Mouse (Mus musculus) thymus, adult 2 months (tissue): ENCODE measurements around the gene Gbe1.

ENCODE experiments used
- CTCF ChIP-seq: fragments of 200-500 bp; IDR thresholded peaks from 2 replicates; pipeline ENCODE4 v1.5.1; 2012; ENCODE audit warnings: mild to moderate bottlenecking, control low read depth, low read length, moderate library complexity, borderline replicate concordance; ENCODE audit not compliant: control insufficient read depth, poor library complexity, insufficient read depth; ENCODE audit errors: extremely low read depth
- POLR2A ChIP-seq: fragments of 200-500 bp; IDR thresholded peaks from 2 replicates; pipeline ENCODE4 v1.6.1; 2012; ENCODE audit warnings: mild to moderate bottlenecking, low read length, control low read depth, moderate library complexity; ENCODE audit not compliant: control insufficient read depth, poor library complexity, insufficient read depth; ENCODE audit errors: extremely low read depth

DNA sequence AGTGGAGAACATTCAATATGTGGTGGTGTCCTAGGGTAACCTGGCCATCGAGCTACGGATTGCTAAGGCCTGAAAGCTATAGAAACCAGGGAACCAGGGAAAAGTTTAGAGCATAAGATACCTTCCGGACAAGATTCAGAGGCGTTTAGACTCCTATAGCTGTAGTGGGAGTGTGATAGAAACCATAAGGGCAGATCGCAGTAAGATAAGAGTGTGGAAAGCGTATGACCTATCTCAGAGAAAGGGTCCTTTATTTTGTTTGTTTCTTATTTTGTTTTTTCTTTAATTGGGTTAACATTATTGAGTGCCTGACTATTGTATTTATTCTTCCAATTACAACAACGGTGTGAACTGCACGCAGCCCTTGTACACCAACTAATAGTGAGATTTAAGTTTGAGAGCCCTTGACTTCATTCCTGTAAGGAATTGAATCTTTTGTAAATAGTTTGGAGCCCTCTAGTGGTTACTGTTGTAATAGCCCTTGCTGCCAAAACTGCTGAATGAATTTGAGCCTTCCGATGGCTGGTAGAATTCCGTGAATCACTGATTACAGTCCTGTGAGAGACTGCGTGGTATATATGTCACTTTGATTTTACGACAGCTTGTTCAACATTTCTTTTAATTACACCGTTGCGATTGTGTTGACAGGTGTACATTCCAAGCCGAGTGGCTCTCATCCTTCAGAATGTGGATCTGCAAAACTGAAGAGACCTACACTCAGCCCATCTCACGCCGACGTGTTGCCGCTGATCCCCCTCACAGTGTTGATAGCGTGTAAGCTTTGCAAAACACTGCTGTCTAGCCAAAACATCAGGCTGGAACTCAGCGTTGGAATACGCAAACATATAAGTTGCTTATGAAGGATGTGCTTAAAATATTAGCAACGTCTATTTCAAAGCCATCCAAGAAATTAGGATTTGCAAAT is 254.9 kb downstream of the Gbe1 start:
- TF ChIP-seq CTCF: no peak
- TF ChIP-seq POLR2A: no peak
